Mouse (Mus musculus) hindbrain, embryonic 10.5 days (tissue): Measurements from ENCODE around the gene Gm3404. TPM values are rescaled to one million over a fixed set of nuclear protein-coding genes. Genes with fewer than 3 reads are reported as not detected.
"Not testable (repeated sequence)": the region's sequence is repeated elsewhere in the genome, so short reads cannot be mapped to it uniquely, and the experiment has no call there.

Experiments
- DNase-seq: peaks from one replicate; pipeline ENCODE4 v3.0.0-alpha.2; 2017; ENCODE audit warnings: low spot score
- H3K27ac ChIP-seq: fragments of 300-500 bp; sonication (generic); 2 replicates; pipeline ENCODE4 v1.5.1; 2016; ENCODE audit warnings: mild to moderate bottlenecking, moderate library complexity
- H3K27me3 ChIP-seq: fragments of 300-500 bp; sonication (generic); 2 replicates; pipeline ENCODE4 v1.6.1; 2016; ENCODE audit warnings: mild to moderate bottlenecking; ENCODE audit not compliant: poor library complexity, insufficient read depth, severe bottlenecking
- H3K36me3 ChIP-seq: fragments of 300-500 bp; sonication (generic); 2 replicates; pipeline ENCODE4 v1.6.1; 2016; ENCODE audit warnings: mild to moderate bottlenecking, moderate library complexity
- H3K4me1 ChIP-seq: fragments of 300-500 bp; sonication (generic); replicated peaks from 2 replicates; pipeline ENCODE4 v1.6.1; 2016; ENCODE audit warnings: mild to moderate bottlenecking
- H3K4me3 ChIP-seq: fragments of 300-500 bp; sonication (generic); 2 replicates; pipeline ENCODE4 v1.5.1; 2016; ENCODE audit warnings: mild to moderate bottlenecking, moderate library complexity
- H3K9me3 ChIP-seq: fragments of 300-500 bp; sonication (generic); 2 replicates; pipeline ENCODE4 v1.6.1; 2016; ENCODE audit warnings: mild to moderate bottlenecking, moderate library complexity
- WGBS: fragments of 180-500 bp; shearing (Covaris S2); methylation state at CpG from one replicate; pipeline ENCODE4 v1.1.7; 2016; 5-methylcytosine and 5-hydroxymethylcytosine counted together
- polyA plus RNA-seq: library from polyadenylated mRNA; unstranded; fragments of >200 nt; fragmentation: Nextera tagmentation; extraction: Ambion mirVana; gene quantifications from 2 replicates; pipeline ENCODE4 v1.2.1, GENCODE M21; 2016

Gm3404 gene
- polyA plus RNA-seq, 1 experiment from 2014 or later, result not detected

DNA sequence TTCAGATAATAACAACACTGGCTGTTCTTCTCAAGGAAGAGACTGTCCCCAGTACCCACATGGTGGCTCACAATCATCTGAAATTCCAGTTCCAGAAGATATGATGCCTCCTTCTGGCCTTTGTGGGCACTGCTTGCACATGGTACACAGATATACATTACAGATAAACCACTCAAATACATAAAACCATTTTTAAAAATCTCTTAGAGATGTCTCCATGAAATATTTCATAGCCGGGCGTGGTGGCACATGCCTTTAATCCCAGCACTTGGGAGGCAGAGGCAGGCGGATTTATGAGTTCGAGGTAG lies 47.1 kb downstream of the Gm3404 start:
- not testable (repeated sequence) for H3K36me3 ChIP-seq, H3K4me3 ChIP-seq, H3K27ac ChIP-seq, H3K9me3 ChIP-seq, H3K27me3 ChIP-seq, DNase-seq, H3K4me1 ChIP-seq
- WGBS, result 86% methylated on average over 4 of the region's 4 CpGs

DNA sequence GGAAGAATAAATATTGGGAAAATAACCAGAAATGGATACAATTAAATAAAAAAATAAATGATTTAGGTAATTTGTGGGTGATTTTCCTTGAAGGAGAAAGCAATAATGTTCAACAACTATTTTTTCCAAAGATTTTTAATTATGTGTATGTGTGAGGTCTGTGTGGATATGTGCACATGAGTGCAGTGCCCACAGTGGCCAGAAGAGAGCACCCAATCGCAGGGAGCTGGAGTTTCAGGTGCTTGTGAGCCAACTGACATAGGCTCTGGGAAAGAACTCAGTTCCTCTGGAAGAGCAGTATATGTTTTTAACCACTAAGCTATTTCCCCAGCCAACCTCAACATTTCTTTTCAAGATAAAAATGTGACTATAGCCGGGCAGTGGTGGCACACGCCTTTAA lies 51.1 kb downstream of the Gm3404 start:
- no peaks in the 10 kb centered on the region for H3K36me3 ChIP-seq
- H3K9me3 ChIP-seq, result no peaks in the 10 kb centered on the region
- peaks cover 7% of the 10 kb centered on the region; the same call in 1 of the 2 replicates for H3K27me3 ChIP-seq
- 89% methylated on average over 3 of the region's 3 CpGs for WGBS
- H3K4me1 ChIP-seq, result no peaks in the 10 kb centered on the region
- H3K27ac ChIP-seq, result no peak overlapping the region
- DNase-seq, result no peak
- H3K4me3 ChIP-seq, result no peak overlapping the region

Other genes with a start within 250 kb of the Gm3404 start
- gene Wasf3, start 140.8 kb upstream of the Gm3404 start, polyA plus RNA-seq, result 13.1 and 16.7 TPM in 2 replicates
- not detected in 2 replicates for gene Gm6408, start 43.8 kb upstream of the Gm3404 start, polyA plus RNA-seq
- not detected in 2 replicates for gene Gm6370, start 34.4 kb upstream of the Gm3404 start, polyA plus RNA-seq
- gene 4930449I24Rik, start 23.4 kb upstream of the Gm3404 start, polyA plus RNA-seq, result not detected in 2 replicates
- not detected in 2 replicates for gene Gm3402, start 11.7 kb upstream of the Gm3404 start, polyA plus RNA-seq
- gene Gm3409, start 11.8 kb downstream of the Gm3404 start, polyA plus RNA-seq, result not detected in 2 replicates
- gene Gm3415, start 30.3 kb downstream of the Gm3404 start, polyA plus RNA-seq, result not detected in 2 replicates
- gene Gpr12, start 59.4 kb downstream of the Gm3404 start, polyA plus RNA-seq, result 0.11 TPM in 1 of 2 replicates, not detected in the other